Mouse (Mus musculus) neural tube, embryonic 11.5 days (tissue): Measurements from ENCODE around the gene Fam166b. TPM values are rescaled to one million over a fixed set of nuclear protein-coding genes. Genes with fewer than 3 reads are reported as not detected.
A peak's percentile ranks its signal among the peaks of the same experiment; 100 is the strongest.

Source experiments
- ATAC-seq: fragments of 200-750 bp; cut with Nextera tagmentation; 2 replicates; pipeline ENCODE4 v1.8.0; 2017; ENCODE audit warnings: moderate number of reproducible peaks, mild to moderate bottlenecking, moderate TSS enrichment, moderate library complexity; ENCODE audit not compliant: insufficient read depth, low FRiP score, low TSS enrichment
- DNase-seq: peaks from one replicate; pipeline ENCODE4 v3.0.0-alpha.2; 2015; ENCODE audit warnings: low spot score
- H3K27ac ChIP-seq: fragments of 300-500 bp; sonication (generic); 2 replicates; pipeline ENCODE4 v1.5.1; 2014; ENCODE audit warnings: low read depth, mild to moderate bottlenecking, low read length
- H3K27me3 ChIP-seq: fragments of 300-500 bp; sonication (generic); 2 replicates; pipeline ENCODE4 v1.6.1; 2014; ENCODE audit warnings: mild to moderate bottlenecking, low read length, mixed read lengths; ENCODE audit not compliant: control insufficient read depth, insufficient read depth
- H3K36me3 ChIP-seq: fragments of 300-500 bp; sonication (generic); 2 replicates; pipeline ENCODE4 v1.6.1; 2014; ENCODE audit warnings: mild to moderate bottlenecking, low read length, moderate library complexity, mixed read lengths; ENCODE audit not compliant: control insufficient read depth, insufficient read depth
- H3K4me1 ChIP-seq: fragments of 300-500 bp; sonication (generic); 2 replicates; pipeline ENCODE4 v1.6.1; 2014; ENCODE audit warnings: low read length, mixed read lengths; ENCODE audit not compliant: control insufficient read depth, insufficient read depth
- H3K4me2 ChIP-seq: fragments of 300-500 bp; sonication (generic); 2 replicates; pipeline ENCODE4 v1.6.1; 2014; ENCODE audit warnings: low read depth, mild to moderate bottlenecking, moderate library complexity
- H3K4me3 ChIP-seq: fragments of 300-500 bp; sonication (generic); 2 replicates; pipeline ENCODE4 v1.5.1; 2014; ENCODE audit warnings: low read depth, low read length
- H3K9ac ChIP-seq: fragments of 300-500 bp; sonication (generic); 2 replicates; pipeline ENCODE4 v1.6.1; 2014; ENCODE audit warnings: mild to moderate bottlenecking, low read length
- H3K9me3 ChIP-seq: fragments of 300-500 bp; sonication (generic); 2 replicates; pipeline ENCODE4 v1.6.1; 2016; ENCODE audit warnings: low read length; ENCODE audit not compliant: control insufficient read depth
- WGBS: fragments of 180-500 bp; shearing (Covaris S2); extraction: QIAGEN DNeasy Blood & Tissue Kit; methylation state at CpG from one replicate; pipeline ENCODE4 v1.1.7; 2014; 5-methylcytosine and 5-hydroxymethylcytosine counted together
- polyA plus RNA-seq: library from polyadenylated mRNA; unstranded; fragments of >200 nt; fragmentation: Nextera tagmentation; extraction: Ambion mirVana; gene quantifications from 2 replicates; pipeline ENCODE4 v1.2.1, GENCODE M21; 2014

Fam166b gene
- polyA plus RNA-seq, 1 experiment from 2014 or later = 0.20 TPM

GRCm38 (mm10) chr4:43404697-43405096 lies 24.2 kb downstream of the Fam166b start:
- Histone ChIP-seq H3K4me2 (no peak overlapping the region), H3K4me3 (no peak overlapping the region), H3K9ac (no peak overlapping the region), H3K27ac (no peak overlapping the region), H3K36me3 (no peaks in the 10 kb centered on the region), H3K4me1 (peaks cover 13% of the 10 kb centered on the region), H3K27me3 (no peaks in the 10 kb centered on the region), H3K9me3 (no peaks in the 10 kb centered on the region)
- ATAC-seq (no peak), DNase-seq (no peak)
- WGBS = 89% methylated on average over 10 of the region's 10 CpGs

- H3K4me2 ChIP-seq = no peak overlapping the region
- no peak for DNase-seq
- H3K27me3 ChIP-seq = no peaks in the 10 kb centered on the region
- no peaks in the 10 kb centered on the region for H3K9me3 ChIP-seq
- H3K9ac ChIP-seq = no peak overlapping the region
- H3K4me1 ChIP-seq = peaks cover 15% of the 10 kb centered on the region
- no peak for ATAC-seq
- H3K36me3 ChIP-seq = no peaks in the 10 kb centered on the region
- H3K27ac ChIP-seq = no peak overlapping the region
- no peak overlapping the region for H3K4me3 ChIP-seq
- 78% methylated on average over 9 of the region's 9 CpGs for WGBS
These were observed 26.7 kb downstream of the Fam166b start for GRCm38 (mm10) chr4:43402212-43402611.

GRCm38 (mm10) chr4:43401486-43401885 lies 27.4 kb downstream of the Fam166b start:
- Histone ChIP-seq H3K9me3 (no peaks in the 10 kb centered on the region), H3K4me2 (no peak overlapping the region), H3K4me1 (peaks cover 15% of the 10 kb centered on the region), H3K27ac (no peak overlapping the region), H3K9ac (no peak overlapping the region), H3K36me3 (no peaks in the 10 kb centered on the region), H3K4me3 (no peak overlapping the region), H3K27me3 (no peaks in the 10 kb centered on the region)
- ATAC-seq (no peak), DNase-seq (no peak)
- WGBS = 91% methylated on average over 10 of the region's 10 CpGs

GRCm38 (mm10) chr4:43400976-43401375 lies 28.0 kb downstream of the Fam166b start:
- no peaks in the 10 kb centered on the region for H3K36me3 ChIP-seq
- ATAC-seq (no peak), DNase-seq (peak; percentile 36)
- no peaks in the 10 kb centered on the region for H3K27me3 ChIP-seq
- H3K4me3 ChIP-seq = no peak overlapping the region
- H3K9ac ChIP-seq = no peak overlapping the region; the same call in 1 of the 2 replicates
- H3K4me1 ChIP-seq = peaks cover 14% of the 10 kb centered on the region
- no peaks in the 10 kb centered on the region for H3K9me3 ChIP-seq
- H3K27ac ChIP-seq = no peak overlapping the region
- H3K4me2 ChIP-seq = no peak overlapping the region
- WGBS = 31% methylated on average over 10 of the region's 10 CpGs

GRCm38 (mm10) chr4:43399391-43400131 lies 29.4 kb downstream of the Fam166b start:
- peaks cover 11% of the 10 kb centered on the region for H3K4me1 ChIP-seq
- DNase-seq (no peak), ATAC-seq (no peak)
- no peaks in the 10 kb centered on the region for H3K36me3 ChIP-seq
- WGBS = 86% methylated on average over 31 of the region's 31 CpGs
- H3K4me2 ChIP-seq = no peak overlapping the region
- no peak overlapping the region for H3K9ac ChIP-seq
- H3K9me3 ChIP-seq = no peaks in the 10 kb centered on the region
- H3K27me3 ChIP-seq = no peaks in the 10 kb centered on the region
- no peak overlapping the region for H3K4me3 ChIP-seq
- no peak overlapping the region for H3K27ac ChIP-seq

GRCm38 (mm10) chr4:43398829-43399331 lies 30.1 kb downstream of the Fam166b start:
- no peak overlapping the region for H3K4me3 ChIP-seq
- no peaks in the 10 kb centered on the region for H3K9me3 ChIP-seq
- no peak overlapping the region for H3K9ac ChIP-seq
- ATAC-seq (no peak), DNase-seq (no peak)
- H3K4me2 ChIP-seq = no peak overlapping the region
- H3K27ac ChIP-seq = no peak overlapping the region
- WGBS = 76% methylated on average over 17 of the region's 17 CpGs
- H3K4me1 ChIP-seq = peaks cover 11% of the 10 kb centered on the region
- no peaks in the 10 kb centered on the region for H3K27me3 ChIP-seq
- H3K36me3 ChIP-seq = no peaks in the 10 kb centered on the region

- Histone ChIP-seq H3K4me2 (no peak overlapping the region), H3K27me3 (no peaks in the 10 kb centered on the region), H3K9ac (no peak overlapping the region), H3K27ac (no peak overlapping the region), H3K9me3 (no peaks in the 10 kb centered on the region), H3K36me3 (no peaks in the 10 kb centered on the region), H3K4me3 (no peak overlapping the region), H3K4me1 (peaks cover 11% of the 10 kb centered on the region)
- ATAC-seq (no peak), DNase-seq (no peak)
- 75% methylated on average over 4 of the region's 4 CpGs for WGBS
These were observed 30.9 kb downstream of the Fam166b start for GRCm38 (mm10) chr4:43398014-43398413.

GRCm38 (mm10) chr4:43396381-43396780 lies 32.6 kb downstream of the Fam166b start:
- WGBS = 89% methylated on average over 5 of the region's 5 CpGs

GRCm38 (mm10) chr4:43395836-43396235 lies 33.1 kb downstream of the Fam166b start:
- DNase-seq (no peak), ATAC-seq (no peak)
- H3K36me3 ChIP-seq = no peaks in the 10 kb centered on the region
- H3K9ac ChIP-seq = no peak overlapping the region
- no peaks in the 10 kb centered on the region for H3K9me3 ChIP-seq
- H3K4me2 ChIP-seq = no peak overlapping the region
- peaks cover 5% of the 10 kb centered on the region; the same call in 1 of the 2 replicates for H3K4me1 ChIP-seq
- H3K4me3 ChIP-seq = no peak overlapping the region
- no peak overlapping the region for H3K27ac ChIP-seq
- H3K27me3 ChIP-seq = no peaks in the 10 kb centered on the region
- WGBS = 64% methylated on average over 9 of the region's 9 CpGs

More at GRCm38 (mm10) chr4:43396381-43396780, 32.6 kb downstream of the Fam166b start:
- ATAC-seq = no peak
- no peaks in the 10 kb centered on the region for H3K27me3 ChIP-seq
- peaks cover 10% of the 10 kb centered on the region for H3K4me1 ChIP-seq
- H3K9me3 ChIP-seq = no peaks in the 10 kb centered on the region
- no peak overlapping the region for H3K27ac ChIP-seq
- no peaks in the 10 kb centered on the region for H3K36me3 ChIP-seq
- no peak overlapping the region for H3K4me2 ChIP-seq
- no peak for DNase-seq
- H3K9ac ChIP-seq = no peak overlapping the region
- no peak overlapping the region for H3K4me3 ChIP-seq
